Mouse (Mus musculus): ENCODE measurements around the gene Doc2g.

GRCm38 (mm10) chr19:4037788-4038232 lies 34.7 kb downstream of the Doc2g start, which contains the start of gene Gstp1:
- TF ChIP-seq CTCF (IDR thresholded peaks at IDR 0.05; ENCODE audit: borderline replicate concordance, insufficient read depth, low read depth, low read length) (no peak), POLR2A (IDR thresholded peaks at IDR 0.05; ENCODE audit: borderline replicate concordance, insufficient read depth, low read length) (peak; percentile 84)
